Mouse (Mus musculus) limb, embryonic 12.5 days (tissue): ENCODE data around the gene Mettl7b. TPM values are rescaled to one million over a fixed set of nuclear protein-coding genes. Genes with fewer than 3 reads are reported as not detected.

ENCODE experiments used
- ATAC-seq: fragments of 200-750 bp; cut with Nextera tagmentation; 2 replicates; pipeline ENCODE4 v1.8.0; 2017; ENCODE audit warnings: low read depth, moderate TSS enrichment; ENCODE audit not compliant: insufficient number of reproducible peaks, insufficient read depth, low FRiP score, low TSS enrichment
- H3K27ac ChIP-seq: fragments of 300-500 bp; sonication (generic); 2 replicates; pipeline ENCODE4 v1.5.1; 2016; ENCODE audit warnings: mild to moderate bottlenecking, moderate library complexity
- H3K27me3 ChIP-seq: fragments of 300-500 bp; sonication (generic); 2 replicates; pipeline ENCODE4 v1.6.1; 2016; ENCODE audit warnings: mild to moderate bottlenecking, moderate library complexity
- H3K36me3 ChIP-seq: fragments of 300-500 bp; sonication (generic); 2 replicates; pipeline ENCODE4 v1.6.1; 2016; ENCODE audit warnings: mild to moderate bottlenecking, moderate library complexity
- H3K4me1 ChIP-seq: fragments of 300-500 bp; sonication (generic); replicated peaks from 2 replicates; pipeline ENCODE4 v1.6.1; 2016
- H3K4me2 ChIP-seq: fragments of 300-500 bp; sonication (generic); 2 replicates; pipeline ENCODE4 v1.6.1; 2016; ENCODE audit warnings: mild to moderate bottlenecking, moderate library complexity
- H3K4me3 ChIP-seq: fragments of 300-500 bp; sonication (generic); replicated peaks from 2 replicates; pipeline ENCODE4 v1.5.1; 2016; ENCODE audit warnings: mild to moderate bottlenecking
- H3K9ac ChIP-seq: fragments of 300-500 bp; sonication (generic); replicated peaks from 2 replicates; pipeline ENCODE4 v1.6.1; 2016; ENCODE audit warnings: mild to moderate bottlenecking, moderate library complexity
- H3K9me3 ChIP-seq: fragments of 300-500 bp; sonication (generic); 2 replicates; pipeline ENCODE4 v1.6.1; 2016; ENCODE audit warnings: mild to moderate bottlenecking, moderate library complexity
- WGBS: fragments of 180-500 bp; shearing (Covaris S2); methylation state at CpG from one replicate; pipeline ENCODE4 v1.1.7; 2016; 5-methylcytosine and 5-hydroxymethylcytosine counted together
- polyA plus RNA-seq: library from polyadenylated mRNA; unstranded; fragments of >200 nt; fragmentation: Nextera tagmentation; extraction: Ambion mirVana; gene quantifications from 2 replicates; pipeline ENCODE4 v1.2.1, GENCODE M21; 2016

Mettl7b gene
- polyA plus RNA-seq, 1 experiment from 2014 or later = not detected

DNA sequence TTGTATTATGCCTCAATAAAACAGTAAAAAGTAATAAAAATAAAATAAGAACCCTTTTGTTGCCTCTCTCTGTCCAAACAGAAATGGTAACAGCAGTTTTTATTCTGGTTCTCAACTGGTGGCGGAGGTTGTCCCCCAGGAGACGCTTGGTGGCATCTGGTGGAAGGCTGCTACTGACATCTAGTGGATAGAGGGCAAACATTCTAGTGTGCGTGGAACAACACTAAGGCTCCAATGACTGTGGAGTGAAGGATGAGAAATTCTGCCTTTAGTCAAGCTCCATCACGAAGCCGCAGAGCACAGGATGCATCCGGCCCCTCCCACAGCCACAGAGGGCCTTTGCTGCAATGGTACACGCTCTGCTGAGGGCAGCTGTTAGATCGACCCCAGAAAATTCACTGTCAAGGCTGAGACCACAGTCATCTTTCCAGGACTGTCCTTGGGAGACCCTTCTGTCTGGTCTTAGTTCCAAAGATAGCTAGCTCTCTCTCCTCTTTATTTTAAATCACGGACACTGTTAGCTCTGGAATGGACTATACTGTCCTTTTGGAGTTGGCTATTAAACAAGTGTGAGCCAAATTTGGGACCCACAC lies 16.8 kb upstream of the Mettl7b start:
- peak; percentile 54; the same call in 1 of the 2 replicates for ATAC-seq

DNA sequence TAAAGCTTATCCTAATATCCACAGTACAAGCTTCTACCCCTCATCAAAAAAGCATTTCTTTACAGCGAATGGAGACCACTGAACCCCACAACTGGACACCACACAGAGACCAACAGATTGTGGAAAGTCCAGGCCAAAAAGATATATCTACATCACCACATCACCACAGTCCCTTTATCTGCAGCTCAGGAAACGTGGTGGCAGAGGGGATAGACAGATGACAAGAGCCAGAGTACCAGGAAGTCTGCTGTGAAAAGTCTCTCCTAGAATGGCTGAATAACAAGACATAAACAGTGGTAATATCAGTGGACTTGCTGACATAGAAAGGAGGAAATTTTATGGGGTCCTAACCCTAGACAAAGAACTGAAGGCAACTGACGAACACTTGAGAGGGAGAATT lies 15.6 kb upstream of the Mettl7b start:
- no peaks in the 10 kb centered on the region for H3K27me3 ChIP-seq
- H3K9ac ChIP-seq = no peak overlapping the region
- ATAC-seq = no peak
- H3K9me3 ChIP-seq = no peaks in the 10 kb centered on the region
- H3K27ac ChIP-seq = no peak overlapping the region
- H3K4me1 ChIP-seq = peaks cover 21% of the 10 kb centered on the region
- no peak overlapping the region for H3K4me3 ChIP-seq
- no peaks in the 10 kb centered on the region for H3K36me3 ChIP-seq
- H3K4me2 ChIP-seq = no peak overlapping the region
- WGBS = 56% methylated on average over 3 of the region's 3 CpGs

More for the DNA sequence above, 16.8 kb upstream of the Mettl7b start:
- WGBS = 14% methylated on average over 9 of the region's 9 CpGs
- Histone ChIP-seq H3K27ac (no peak overlapping the region), H3K9me3 (no peaks in the 10 kb centered on the region), H3K27me3 (no peaks in the 10 kb centered on the region), H3K4me2 (no peak overlapping the region), H3K4me3 (no peak overlapping the region), H3K4me1 (peaks cover 21% of the 10 kb centered on the region), H3K9ac (no peak overlapping the region), H3K36me3 (no peaks in the 10 kb centered on the region)

DNA sequence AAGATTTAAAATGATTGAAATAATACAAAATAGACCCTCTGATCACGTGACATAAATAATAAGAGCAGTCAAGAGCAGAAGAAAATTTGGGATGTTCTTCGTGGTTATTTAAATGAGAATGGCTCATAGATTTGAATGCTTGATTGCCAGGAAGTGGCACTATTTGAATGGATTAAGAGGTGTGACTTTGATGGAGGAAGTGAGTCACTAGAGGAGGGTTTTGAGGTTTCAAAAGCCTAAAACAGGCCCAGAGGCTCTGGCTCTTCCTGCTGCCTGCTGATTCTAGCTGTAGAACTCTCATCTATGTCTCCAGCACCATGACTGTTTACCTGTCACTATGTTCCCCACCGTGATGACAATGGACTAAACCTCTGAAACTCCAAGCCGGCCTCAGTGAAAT lies 12.1 kb upstream of the Mettl7b start:
- no peak for ATAC-seq
- Histone ChIP-seq H3K27ac (no peak overlapping the region), H3K4me1 (peaks cover 7% of the 10 kb centered on the region), H3K4me2 (no peak overlapping the region), H3K36me3 (no peaks in the 10 kb centered on the region), H3K27me3 (no peaks in the 10 kb centered on the region), H3K9ac (no peak overlapping the region), H3K9me3 (no peaks in the 10 kb centered on the region), H3K4me3 (no peak overlapping the region)
- WGBS = 81% methylated on average over 4 of the region's 4 CpGs

DNA sequence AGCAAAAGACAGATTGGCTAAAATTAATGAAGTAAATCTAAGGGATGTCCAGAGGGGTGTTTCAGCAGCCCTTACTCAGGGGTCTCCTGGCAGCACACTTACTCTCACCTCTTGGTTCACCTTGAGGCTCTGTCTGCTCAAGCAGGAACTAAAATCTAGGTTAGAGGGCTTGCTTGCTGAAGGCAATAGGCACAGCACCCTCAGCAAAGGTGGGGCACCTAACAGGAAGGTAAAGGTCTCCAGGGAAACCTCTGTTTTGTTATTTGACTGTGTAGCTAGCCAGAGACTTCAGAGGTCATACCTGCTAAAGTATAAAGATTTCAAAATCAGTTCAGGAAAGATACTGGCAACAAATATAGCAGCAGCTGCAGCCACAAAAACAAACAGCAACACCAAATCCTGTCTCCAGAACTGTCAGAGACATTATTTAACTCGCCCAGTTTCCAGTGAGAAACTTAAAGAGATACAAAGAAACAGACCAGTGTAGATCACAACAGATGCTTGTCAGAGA lies 10.0 kb upstream of the Mettl7b start:
- H3K9ac ChIP-seq = no peak overlapping the region
- H3K27me3 ChIP-seq = no peaks in the 10 kb centered on the region
- H3K9me3 ChIP-seq = no peaks in the 10 kb centered on the region
- no peak overlapping the region for H3K27ac ChIP-seq
- ATAC-seq = no peak
- 54% methylated on average over 1 of the region's 1 CpGs for whole genome bisulfite sequencing
- no peaks in the 10 kb centered on the region for H3K4me1 ChIP-seq
- H3K4me3 ChIP-seq = no peak overlapping the region
- no peak overlapping the region for H3K4me2 ChIP-seq
- H3K36me3 ChIP-seq = no peaks in the 10 kb centered on the region

DNA sequence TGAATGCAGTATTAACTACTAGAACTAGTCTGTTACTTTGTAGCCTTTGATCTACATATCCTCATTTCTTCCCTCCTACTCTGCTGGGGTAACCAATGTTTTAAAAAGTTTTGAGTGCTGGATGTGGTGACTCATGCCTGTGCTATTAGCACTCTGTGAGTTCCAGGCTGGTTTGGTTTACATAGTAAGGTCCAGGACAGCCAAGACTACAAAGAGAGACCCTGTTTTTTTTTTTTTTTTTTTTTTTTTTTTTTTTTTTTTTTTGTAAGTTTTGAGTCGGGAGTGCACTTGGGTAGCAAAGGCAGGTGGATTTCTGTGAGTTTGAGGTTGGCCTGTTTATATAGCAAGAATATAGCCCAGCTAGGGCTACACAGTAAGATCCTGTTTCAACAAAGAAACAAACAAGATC lies 7.6 kb upstream of the Mettl7b start:
- Histone ChIP-seq H3K4me2 (no peak overlapping the region), H3K4me1 (no peaks in the 10 kb centered on the region), H3K27ac (no peak overlapping the region), H3K36me3 (no peaks in the 10 kb centered on the region), H3K9ac (no peak overlapping the region), H3K27me3 (no peaks in the 10 kb centered on the region), H3K4me3 (no peak overlapping the region), H3K9me3 (no peaks in the 10 kb centered on the region)
- no peak for ATAC-seq
- WGBS = 43% methylated on average over 1 of the region's 1 CpGs

DNA sequence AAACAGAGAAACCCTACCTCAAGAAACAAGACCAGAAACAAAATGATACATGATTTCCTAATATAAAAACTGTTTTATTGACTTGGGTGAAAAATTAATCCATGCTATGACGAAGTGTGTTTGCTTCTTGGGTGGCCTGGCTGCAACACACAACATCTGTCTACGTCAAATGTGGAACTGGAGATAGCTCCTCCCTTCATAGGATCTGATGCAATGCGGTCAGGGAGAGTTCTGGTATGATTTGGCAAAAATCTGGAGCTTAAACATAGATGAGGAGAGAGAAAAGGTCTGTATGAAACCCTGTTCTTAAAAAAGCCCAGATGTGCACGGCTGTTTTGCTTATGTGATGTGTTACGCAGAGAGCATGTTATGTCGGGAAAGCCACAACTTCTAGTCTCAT lies 5.1 kb upstream of the Mettl7b start:
- Histone ChIP-seq H3K27ac (no peak overlapping the region), H3K4me1 (no peaks in the 10 kb centered on the region), H3K9ac (no peak overlapping the region), H3K9me3 (no peaks in the 10 kb centered on the region), H3K4me2 (no peak overlapping the region), H3K4me3 (no peak overlapping the region), H3K27me3 (no peaks in the 10 kb centered on the region), H3K36me3 (no peaks in the 10 kb centered on the region)
- 81% methylated on average over 6 of the region's 6 CpGs for WGBS
- no peak for ATAC-seq

DNA sequence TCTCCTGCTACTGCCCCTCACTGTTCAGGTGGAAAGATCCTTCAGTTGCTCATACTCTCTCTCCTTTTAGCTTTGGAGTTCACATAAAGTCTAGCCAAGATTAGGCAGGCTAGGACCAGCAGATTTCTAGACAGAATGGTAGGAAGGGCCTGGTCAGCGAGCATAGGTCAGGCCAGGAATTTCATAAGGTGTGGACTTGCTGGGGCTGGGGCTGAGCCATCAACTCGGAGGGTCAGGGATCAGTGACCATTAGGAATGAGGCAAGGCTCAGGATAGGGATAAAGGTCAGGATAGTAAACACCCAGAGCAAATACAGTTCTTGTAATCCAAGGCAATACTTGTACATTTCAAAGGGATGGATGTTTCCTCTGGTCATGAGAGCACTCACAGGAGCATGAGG lies 4.2 kb upstream of the Mettl7b start:
- H3K9ac ChIP-seq = no peak overlapping the region
- no peak overlapping the region for H3K4me2 ChIP-seq
- WGBS = 67% methylated on average over 2 of the region's 2 CpGs
- no peak overlapping the region for H3K27ac ChIP-seq
- H3K36me3 ChIP-seq = no peaks in the 10 kb centered on the region
- no peak overlapping the region for H3K4me3 ChIP-seq
- H3K9me3 ChIP-seq = no peaks in the 10 kb centered on the region
- ATAC-seq = no peak
- no peaks in the 10 kb centered on the region for H3K4me1 ChIP-seq
- H3K27me3 ChIP-seq = no peaks in the 10 kb centered on the region

DNA sequence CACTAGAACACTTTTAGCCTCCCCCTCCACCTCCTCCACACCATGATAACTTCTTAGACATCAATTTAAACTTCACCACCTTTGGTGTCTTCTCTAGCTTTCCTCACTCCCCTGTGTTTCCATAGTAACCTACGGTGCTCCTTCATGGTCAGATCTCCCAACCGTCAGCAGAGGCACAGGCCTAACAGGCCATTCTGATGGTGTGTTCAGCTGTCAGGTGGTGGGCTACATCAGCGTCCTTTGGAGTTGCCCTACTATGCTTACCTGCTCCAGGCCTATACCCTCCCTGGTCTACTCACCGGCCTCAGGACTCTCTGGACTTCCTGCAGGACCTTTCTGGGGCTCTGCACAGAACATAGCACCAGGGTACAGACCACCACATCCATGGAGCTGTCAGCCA lies 646 bp downstream of the Mettl7b start:
- 73% methylated on average over 4 of the region's 4 CpGs for WGBS
- no peak for ATAC-seq
- Histone ChIP-seq H3K4me3 (no peak overlapping the region), H3K4me1 (no peaks in the 10 kb centered on the region), H3K27me3 (no peaks in the 10 kb centered on the region), H3K4me2 (no peak overlapping the region), H3K36me3 (no peaks in the 10 kb centered on the region), H3K27ac (no peak overlapping the region), H3K9me3 (no peaks in the 10 kb centered on the region), H3K9ac (no peak overlapping the region)

DNA sequence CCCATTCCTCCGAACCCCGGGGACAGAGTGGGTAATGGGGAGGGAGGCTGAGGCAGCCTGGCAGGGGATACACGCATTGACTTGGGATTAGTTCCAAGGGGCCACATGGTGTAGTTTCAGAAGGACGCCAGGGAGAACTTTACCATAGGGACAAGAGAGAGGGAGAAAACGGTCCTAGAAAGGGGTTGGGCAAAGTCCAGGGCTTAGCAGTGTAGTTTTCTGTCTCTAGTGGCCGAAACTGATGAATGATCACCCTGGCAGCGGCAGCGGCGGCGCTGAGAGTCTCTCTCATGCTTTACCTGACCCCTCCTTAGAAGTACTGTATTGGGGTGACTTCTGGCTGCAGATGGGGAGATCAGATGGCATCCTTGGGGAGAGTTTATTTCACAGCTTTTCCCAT lies 2.4 kb downstream of the Mettl7b start:
- H3K4me2 ChIP-seq = no peak overlapping the region
- H3K36me3 ChIP-seq = no peaks in the 10 kb centered on the region
- no peak for ATAC-seq
- no peaks in the 10 kb centered on the region for H3K27me3 ChIP-seq
- H3K4me3 ChIP-seq = no peak overlapping the region
- no peak overlapping the region for H3K9ac ChIP-seq
- H3K9me3 ChIP-seq = no peaks in the 10 kb centered on the region
- H3K27ac ChIP-seq = no peak overlapping the region
- H3K4me1 ChIP-seq = no peaks in the 10 kb centered on the region
- WGBS = 78% methylated on average over 10 of the region's 10 CpGs

DNA sequence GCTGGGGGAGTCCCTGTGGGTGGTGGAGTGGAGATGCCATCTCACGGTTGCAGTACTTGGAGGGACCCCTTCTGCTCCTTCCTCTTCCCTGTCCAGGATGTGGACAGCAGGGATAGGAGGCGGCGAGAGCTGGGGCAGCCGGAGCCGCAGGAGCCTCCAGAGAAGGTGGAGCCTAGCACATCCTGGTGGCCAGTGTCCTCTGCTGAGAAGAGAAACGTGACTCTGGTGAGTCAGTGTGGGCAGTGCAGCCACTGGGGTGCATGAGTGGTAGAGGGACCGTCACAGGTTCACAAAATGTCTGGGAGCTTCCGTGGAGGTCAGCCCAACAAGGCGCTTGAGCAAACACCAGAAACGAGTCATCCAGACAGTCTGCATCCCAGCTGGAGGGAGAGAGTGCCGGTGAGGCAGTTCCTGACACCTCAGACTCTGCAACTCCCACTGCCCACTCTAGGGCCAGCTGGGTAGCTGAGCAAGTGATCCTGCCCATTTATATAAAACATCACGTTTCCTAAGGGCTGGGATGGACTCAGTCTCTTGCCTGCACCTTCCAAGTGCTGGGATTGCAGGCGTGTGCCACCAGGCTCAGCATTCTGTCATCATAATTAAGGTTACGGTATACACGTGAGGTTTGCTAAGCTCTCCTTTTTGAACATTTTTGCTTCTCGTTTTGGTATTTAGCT lies 10.4 kb downstream of the Mettl7b start:
- Histone ChIP-seq H3K27me3 (no peaks in the 10 kb centered on the region), H3K9ac (no peak overlapping the region), H3K9me3 (peaks cover 3% of the 10 kb centered on the region; the same call in 1 of the 2 replicates), H3K4me1 (no peaks in the 10 kb centered on the region), H3K4me2 (no peak overlapping the region), H3K4me3 (no peak overlapping the region), H3K27ac (no peak overlapping the region), H3K36me3 (no peaks in the 10 kb centered on the region)
- WGBS = 62% methylated on average over 16 of the region's 16 CpGs
- ATAC-seq = no peak

DNA sequence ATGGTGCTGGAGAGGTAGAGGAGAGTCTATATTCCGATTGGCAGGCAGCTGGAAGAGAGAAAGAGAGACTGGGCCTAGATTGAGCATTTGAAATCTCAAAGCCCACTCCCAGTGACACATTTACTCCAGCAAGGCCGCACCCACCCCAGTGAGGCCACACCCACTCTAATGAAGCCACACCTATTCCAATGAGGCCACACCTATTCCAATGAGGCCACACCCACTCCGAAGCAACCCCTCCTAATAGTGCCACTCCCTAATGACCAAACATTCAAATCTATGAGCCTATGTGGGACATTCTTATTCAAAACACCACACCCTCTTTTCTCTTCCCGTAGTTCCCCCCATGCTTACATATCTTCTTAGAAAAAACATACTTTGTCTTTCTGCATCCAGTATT lies 13.3 kb downstream of the Mettl7b start:
- Histone ChIP-seq H3K27me3 (no peaks in the 10 kb centered on the region), H3K4me1 (no peaks in the 10 kb centered on the region), H3K9ac (no peak overlapping the region), H3K9me3 (peaks cover 3% of the 10 kb centered on the region; the same call in 1 of the 2 replicates), H3K27ac (no peak overlapping the region), H3K4me2 (no peak overlapping the region), H3K4me3 (no peak overlapping the region), H3K36me3 (no peaks in the 10 kb centered on the region)
- ATAC-seq = no peak
- 92% methylated on average over 4 of the region's 4 CpGs for WGBS

DNA sequence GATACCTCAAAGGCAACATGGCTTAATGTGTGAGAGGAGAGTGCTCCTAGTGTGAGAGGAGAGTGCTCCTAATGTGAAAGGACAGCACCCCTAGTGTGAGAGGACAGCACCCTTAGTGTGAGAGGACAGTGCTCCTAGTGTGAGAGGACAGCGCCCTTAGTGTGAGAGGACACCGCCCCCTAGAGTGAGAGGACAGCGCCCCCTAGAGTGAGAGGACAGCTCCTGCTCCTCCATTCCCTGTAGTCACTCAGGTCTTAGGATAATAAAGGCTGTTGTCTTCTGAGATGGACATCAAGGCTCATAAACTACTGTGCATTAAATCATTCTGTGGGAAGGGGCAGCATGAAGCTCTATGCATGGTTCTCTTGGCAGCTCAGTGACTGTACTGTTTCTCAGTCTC lies 15.1 kb downstream of the Mettl7b start:
- H3K4me3 ChIP-seq = no peak overlapping the region
- no peaks in the 10 kb centered on the region for H3K36me3 ChIP-seq
- H3K4me2 ChIP-seq = no peak overlapping the region
- no peaks in the 10 kb centered on the region for H3K4me1 ChIP-seq
- no peak overlapping the region for H3K27ac ChIP-seq
- ATAC-seq = no peak
- H3K9ac ChIP-seq = no peak overlapping the region
- 22% methylated on average over 3 of the region's 3 CpGs for WGBS
- H3K27me3 ChIP-seq = 0 out of 2 replicates have a peak, but pooled peaks cover 3% of the 10 kb centered on the region
- peaks cover 3% of the 10 kb centered on the region; the same call in 1 of the 2 replicates for H3K9me3 ChIP-seq
